Mouse (Mus musculus) adrenal gland, adult 2 months (tissue): ENCODE data around the gene Fndc3b. TPM values are rescaled to one million over a fixed set of nuclear protein-coding genes. Genes with fewer than 3 reads are reported as not detected.
"Not testable (repeated sequence)": the region's sequence is repeated elsewhere in the genome, so short reads cannot be mapped to it uniquely, and the experiment has no call there.

ENCODE experiments used
- DNase-seq: peaks from one replicate; pipeline ENCODE4 v3.0.0; 2021
- microRNA-seq, 2 experiments: library from miRNA; unstranded; fragments of <30 nt; microRNA quantifications; one replicate each; pipeline ENCODE4 v1.2.0; 2021
- polyA plus RNA-seq: library from polyadenylated mRNA; depleted of rRNA; stranded (reverse); fragments of >200 nt; gene quantifications from 2 replicates; pipeline ENCODE4 v1.2.3, GENCODE M21; 2012; rRNA removed
- total RNA-seq, 2 experiments: library from RNA; stranded (reverse); gene quantifications; 2 replicates each; pipeline ENCODE4 v1.2.3; 2021

Gene Fndc3b
- total and polyA plus RNA-seq, 3 experiments = 27.9 to 120 (median 88.9) TPM

DNA sequence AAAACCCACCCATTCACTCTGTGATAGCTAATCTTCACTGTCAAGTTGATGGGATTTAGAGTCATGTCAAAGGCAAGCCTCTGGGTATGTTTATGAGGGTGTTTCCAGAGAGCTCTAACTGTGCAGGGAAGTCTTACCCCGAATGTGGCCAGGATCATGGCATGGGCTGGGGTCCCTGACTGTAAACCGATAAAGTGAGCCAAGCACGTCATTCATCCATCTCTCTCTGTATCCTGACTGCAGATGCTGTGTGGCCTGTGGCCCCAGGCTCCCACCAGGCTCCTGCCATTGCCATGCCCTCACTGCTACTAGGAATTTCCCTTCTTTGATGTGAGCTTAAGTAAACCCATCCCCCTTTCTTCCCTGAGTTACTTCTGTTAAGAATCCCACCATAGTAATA, 297.5 kb downstream of the Fndc3b start:
- DNase-seq = no peak

DNA sequence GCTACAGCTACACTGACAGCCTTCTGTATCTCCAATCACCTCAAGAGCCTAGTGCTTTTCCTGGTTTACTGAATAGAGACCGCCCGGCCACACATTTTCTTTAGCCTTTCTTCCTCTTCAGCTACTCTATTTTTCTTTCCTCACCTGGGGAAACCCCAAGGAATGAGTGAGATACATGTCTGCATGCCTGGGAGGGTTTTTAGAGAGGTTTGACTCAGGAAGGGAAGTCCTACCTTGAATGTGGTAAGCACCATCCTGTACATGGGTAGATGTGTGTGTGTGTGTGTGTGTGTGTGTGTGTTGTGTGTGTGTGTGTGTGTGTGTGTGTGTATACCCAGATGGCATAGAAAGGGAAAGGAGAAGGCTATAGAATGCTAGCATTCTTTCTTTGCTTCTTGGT, 299.8 kb downstream of the Fndc3b start:
- DNase-seq = no peak

DNA sequence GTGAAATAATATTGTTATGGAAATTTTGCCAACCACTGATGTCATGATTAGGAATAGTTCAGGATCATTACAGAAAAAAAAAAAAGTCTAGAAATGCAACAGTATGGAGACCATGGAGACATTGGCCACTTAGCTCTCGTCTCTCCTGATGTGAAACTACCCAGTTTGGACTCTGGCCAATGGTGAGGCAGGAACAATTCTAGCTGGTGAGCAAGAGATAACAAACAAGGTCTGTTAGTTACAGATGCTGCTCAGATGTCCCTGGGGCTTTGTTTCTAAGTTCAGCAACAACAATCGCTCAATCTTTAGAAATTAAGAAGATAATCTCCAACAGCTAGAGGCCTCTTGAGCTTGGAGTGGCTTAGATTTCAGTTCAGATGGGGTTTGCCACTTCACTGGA, 302.5 kb downstream of the Fndc3b start:
- no peak for DNase-seq

DNA sequence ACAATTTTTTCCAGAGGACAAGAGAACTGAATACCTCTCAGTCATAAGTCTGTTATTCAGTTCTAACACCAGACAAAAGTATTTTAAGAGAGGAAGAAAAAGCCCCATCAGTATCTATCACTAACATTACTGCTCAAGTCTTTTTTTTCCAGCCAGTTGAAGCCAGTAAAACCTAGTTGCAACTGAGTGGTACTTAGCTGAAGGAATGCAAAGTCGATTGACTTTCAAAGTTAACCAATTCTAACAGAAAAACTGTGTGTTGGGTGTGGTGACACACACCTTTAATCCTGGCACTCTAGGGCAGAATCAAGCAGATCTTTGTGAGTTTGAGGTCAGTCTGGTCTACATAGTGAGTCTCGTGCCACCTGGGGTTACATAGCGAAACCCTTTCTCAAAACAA, 304.7 kb downstream of the Fndc3b start:
- no peak for DNase-seq

DNA sequence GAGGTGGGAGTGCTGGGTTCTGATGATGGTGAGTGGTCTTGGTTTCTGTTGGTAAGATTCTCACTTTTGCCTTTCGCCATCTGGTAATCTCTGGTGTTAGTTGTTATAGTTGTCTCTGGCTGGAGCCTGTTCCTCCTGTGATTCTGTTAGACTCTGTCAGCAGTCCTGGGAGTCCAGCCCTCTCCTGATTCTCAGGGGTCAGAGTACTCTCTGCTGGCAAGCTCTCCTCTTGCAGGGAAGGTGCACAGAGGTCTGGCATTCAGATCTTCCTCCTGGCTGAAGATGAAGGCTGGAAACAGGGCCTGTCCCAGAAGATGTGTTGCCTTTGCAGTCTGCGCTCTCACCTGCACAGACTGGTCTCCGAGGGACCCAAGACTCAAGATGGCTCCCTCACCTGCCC, 310.1 kb downstream of the Fndc3b start:
- not testable (repeated sequence) for DNase-seq

DNA sequence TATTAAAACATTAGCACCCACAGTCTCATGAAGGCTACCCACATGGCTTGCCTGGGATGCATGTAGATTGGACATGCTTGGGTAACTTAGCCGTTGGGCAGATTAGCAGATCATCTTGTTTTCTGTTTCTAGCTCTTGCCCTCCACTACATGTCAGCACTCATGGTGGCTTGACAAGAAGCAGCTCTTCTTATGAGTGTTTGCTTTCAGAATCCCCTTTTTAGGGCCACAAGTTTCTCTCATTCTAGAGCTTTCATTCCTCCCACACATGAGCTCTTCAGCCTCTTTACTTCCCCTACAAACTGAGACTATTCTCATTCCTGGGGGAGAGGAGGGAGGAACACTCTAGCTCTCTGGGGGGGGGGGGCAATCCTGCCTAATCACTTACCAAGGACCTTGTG, 321.2 kb downstream of the Fndc3b start:
- DNase-seq = no peak

DNA sequence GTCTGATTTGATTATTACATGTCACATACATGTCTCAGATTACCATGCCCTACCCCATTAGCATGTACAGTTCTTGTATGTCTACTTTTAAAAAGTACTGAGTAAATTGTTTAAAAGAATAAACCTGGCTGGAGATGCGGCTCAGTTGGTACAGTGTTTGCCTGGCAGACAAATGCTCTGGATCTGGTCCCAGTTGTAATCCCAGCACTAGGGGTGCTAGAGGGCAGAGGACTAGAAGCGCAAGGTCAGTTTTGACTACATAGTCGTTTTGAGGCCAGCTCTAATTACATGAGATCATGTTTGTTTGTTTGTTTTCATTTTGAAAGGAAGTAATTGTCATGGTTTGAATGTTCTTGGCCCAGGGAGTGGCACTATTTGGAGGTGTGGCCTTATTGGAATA, 326.3 kb downstream of the Fndc3b start:
- DNase-seq = no peak

DNA sequence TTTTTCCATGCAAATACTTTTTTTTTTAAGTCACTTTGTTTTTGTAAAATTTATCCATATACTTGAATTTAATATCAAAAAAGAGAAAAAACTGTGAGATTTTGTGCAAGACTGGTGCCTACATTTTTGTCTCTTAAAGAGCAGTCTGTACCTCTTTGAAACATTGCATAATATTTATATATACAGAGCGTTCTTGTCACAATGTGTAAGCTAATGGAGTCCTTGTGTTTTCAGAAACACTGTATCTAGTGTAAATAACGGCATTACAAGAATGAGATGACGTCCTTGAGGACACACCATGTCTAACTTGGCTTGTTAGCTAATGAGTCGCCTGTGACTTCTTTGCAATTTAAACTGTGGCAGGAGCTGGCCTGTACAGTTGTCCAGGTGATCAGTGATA, 333.2 kb downstream of the Fndc3b start:
- no peak for DNase-seq

DNA sequence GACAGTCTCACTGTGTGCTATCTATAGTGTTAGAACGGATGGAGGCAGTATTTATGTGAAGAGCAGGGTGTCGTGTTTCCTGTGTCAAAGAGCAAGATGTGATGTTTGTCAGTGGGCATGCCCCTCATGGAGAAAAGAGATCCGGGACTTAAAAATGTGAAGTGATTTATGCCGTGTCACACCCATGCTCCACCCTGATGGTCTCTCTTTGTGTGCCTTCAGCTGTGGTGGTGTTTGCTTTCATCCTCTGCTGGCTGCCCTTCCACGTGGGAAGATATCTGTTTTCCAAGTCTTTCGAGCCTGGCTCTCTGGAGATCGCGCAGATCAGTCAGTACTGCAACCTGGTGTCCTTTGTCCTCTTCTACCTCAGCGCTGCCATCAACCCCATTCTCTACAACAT, 336.7 kb downstream of the Fndc3b start:
- no peak for DNase-seq

DNA sequence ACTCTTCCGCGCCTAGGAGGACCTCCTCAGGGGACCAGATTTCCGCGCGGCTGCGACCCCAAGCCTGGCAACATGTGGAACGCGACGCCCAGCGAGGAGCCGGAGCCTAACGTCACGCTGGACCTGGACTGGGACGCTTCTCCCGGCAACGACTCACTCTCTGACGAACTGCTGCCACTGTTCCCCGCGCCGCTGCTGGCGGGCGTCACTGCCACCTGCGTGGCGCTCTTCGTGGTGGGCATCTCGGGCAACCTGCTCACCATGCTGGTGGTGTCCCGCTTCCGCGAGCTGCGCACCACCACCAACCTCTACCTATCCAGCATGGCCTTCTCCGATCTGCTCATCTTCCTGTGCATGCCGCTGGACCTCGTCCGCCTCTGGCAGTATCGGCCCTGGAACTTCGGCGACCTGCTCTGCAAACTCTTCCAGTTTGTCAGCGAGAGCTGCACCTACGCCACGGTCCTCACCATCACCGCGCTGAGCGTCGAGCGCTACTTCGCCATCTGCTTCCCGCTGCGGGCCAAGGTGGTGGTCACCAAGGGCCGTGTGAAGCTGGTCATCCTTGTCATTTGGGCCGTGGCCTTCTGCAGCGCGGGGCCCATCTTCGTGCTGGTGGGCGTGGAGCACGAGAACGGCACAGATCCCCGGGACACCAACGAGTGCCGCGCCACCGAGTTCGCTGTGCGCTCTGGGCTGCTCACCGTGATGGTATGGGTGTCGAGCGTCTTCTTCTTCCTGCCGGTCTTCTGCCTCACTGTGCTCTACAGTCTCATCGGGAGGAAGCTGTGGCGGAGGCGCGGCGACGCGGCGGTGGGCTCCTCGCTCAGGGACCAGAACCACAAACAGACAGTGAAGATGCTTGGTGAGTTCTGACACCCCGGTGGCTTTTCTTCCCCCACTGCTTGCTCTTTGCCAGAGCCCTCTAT, 339.1 kb downstream of the Fndc3b start:
- no peak for DNase-seq

DNA sequence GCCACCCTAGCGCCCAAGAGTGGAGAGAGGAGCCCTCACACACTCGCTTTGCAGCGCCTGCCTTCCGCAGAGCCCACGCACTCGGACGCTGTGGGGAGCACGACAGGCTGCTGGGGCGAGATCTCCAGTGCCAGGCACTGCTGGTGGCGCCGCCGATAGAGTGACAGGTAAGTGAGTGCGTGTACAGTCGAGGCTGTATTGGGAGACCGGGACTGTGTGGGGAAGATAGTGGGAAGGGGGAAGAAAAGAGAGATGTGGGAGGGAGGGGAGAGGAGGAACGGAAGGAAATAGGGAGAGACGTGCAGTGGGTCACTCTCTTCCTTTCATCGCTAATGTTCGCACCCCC, 339.9 kb downstream of the Fndc3b start, which contains the start of gene Ghsr:
Gene Ghsr, plus strand, starts transcription at position 76 of the 346 bp plus-strand sequence.
- DNase-seq = no peak

DNA sequence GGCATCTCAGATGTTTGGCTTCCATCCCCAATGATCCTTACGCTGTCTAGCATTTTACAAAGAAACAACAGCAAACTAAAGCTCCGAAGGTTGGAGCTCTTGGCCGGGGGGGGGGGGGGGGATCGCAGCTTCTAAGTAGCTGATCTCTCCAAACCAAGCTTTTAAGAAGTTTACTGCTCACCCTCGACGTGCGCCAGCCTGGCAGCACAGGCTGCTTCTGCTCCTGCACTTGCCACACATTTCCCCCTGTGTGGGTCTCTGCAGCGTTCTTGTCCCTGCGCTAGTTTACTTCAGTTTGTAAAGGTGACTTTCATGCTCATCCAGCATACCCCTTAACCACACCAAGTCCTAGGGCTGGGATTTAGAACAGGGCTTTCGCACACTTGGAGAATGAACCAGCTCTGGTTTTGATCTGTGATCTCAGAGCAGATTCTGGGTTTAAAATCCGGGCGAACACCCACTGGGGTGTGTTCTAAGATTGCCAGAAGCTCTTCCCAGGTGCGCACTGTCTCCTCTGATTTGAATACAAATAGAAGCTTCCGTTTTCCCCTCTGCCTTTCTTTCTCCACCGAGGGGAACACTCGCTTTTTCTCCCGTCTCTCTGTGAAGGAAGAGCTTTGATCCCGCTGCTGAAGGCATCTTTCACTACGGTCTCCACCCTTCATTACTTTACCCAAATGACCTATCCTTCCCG, 340.4 kb downstream of the Fndc3b start:
- DNase-seq = no peak

DNA sequence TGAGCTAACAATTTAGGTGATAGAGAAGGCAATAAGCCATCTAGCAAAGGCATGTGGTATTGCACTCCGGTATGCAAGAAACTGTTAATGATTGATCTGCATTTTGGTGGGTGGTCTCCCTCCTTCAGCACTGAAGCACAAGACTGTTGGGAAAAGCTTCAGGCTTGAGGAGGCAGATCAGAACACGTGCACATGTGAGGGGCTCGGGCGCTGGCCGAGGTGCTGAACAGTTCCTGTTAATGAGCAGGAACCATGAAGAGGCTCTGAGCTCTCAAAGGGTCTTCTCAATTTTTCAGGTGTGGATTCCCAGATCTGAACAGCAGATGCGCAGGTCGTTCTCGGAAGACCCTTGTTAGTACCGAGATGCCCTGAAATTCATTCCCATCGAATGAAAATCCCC, 341.0 kb downstream of the Fndc3b start:
- peak; percentile 15 for DNase-seq

Small RNA genes within 50 kb of the gene (microRNA-seq; reads per million reads assigned to microRNA genes)
- gene Mir3092 = 0 reads per million in 2 experiments

Other genes starting within 250 kb of the Fndc3b start
- gene Tmem212, start 185.1 kb upstream of the Fndc3b start, total RNA-seq = not detected
- gene Tmem212, start 185.1 kb upstream of the Fndc3b start, polyA plus RNA-seq = not detected in 2 replicates
- 1 to 10 TPM; 5.8 to 6.7 TPM for gene Pld1, start 227.4 kb upstream of the Fndc3b start, total RNA-seq
- gene Pld1, start 227.4 kb upstream of the Fndc3b start, polyA plus RNA-seq = 0.51 and 0.68 TPM in 2 replicates